Mouse (Mus musculus) kidney, embryonic 14.5 days (tissue): ENCODE data around the gene Shisal2a. TPM values are rescaled to one million over a fixed set of nuclear protein-coding genes. Genes with fewer than 3 reads are reported as not detected.

Experiments
- ATAC-seq: fragments of 200-750 bp; cut with Nextera tagmentation; 2 replicates; pipeline ENCODE4 v1.8.0; 2017; ENCODE audit warnings: moderate number of reproducible peaks, mild to moderate bottlenecking, moderate TSS enrichment, moderate library complexity; ENCODE audit not compliant: low FRiP score, low TSS enrichment
- H3K27ac ChIP-seq: fragments of 300-500 bp; sonication (generic); 2 replicates; pipeline ENCODE4 v1.5.1; 2014; ENCODE audit warnings: low read depth, mild to moderate bottlenecking, low read length, moderate library complexity, mixed read lengths
- H3K27me3 ChIP-seq: fragments of 300-500 bp; sonication (generic); 2 replicates; pipeline ENCODE4 v1.6.1; 2014; ENCODE audit warnings: mild to moderate bottlenecking, low read length; ENCODE audit not compliant: control insufficient read depth, insufficient read depth
- H3K36me3 ChIP-seq: fragments of 300-500 bp; sonication (generic); 2 replicates; pipeline ENCODE4 v1.6.1; 2014; ENCODE audit warnings: low read length, mixed read lengths; ENCODE audit not compliant: control insufficient read depth, insufficient read depth
- H3K4me1 ChIP-seq: fragments of 300-500 bp; sonication (generic); 2 replicates; pipeline ENCODE4 v1.6.1; 2014; ENCODE audit warnings: low read length, mixed read lengths; ENCODE audit not compliant: control insufficient read depth, insufficient read depth
- H3K4me2 ChIP-seq: fragments of 300-500 bp; sonication (generic); replicated peaks from 2 replicates; pipeline ENCODE4 v1.6.1; 2014; ENCODE audit warnings: low read depth, mild to moderate bottlenecking, low read length
- H3K4me3 ChIP-seq: fragments of 300-500 bp; sonication (generic); 2 replicates; pipeline ENCODE4 v1.5.1; 2014; ENCODE audit warnings: mild to moderate bottlenecking, low read length
- H3K9ac ChIP-seq: fragments of 300-500 bp; sonication (generic); 2 replicates; pipeline ENCODE4 v1.6.1; 2014; ENCODE audit warnings: low read depth, mild to moderate bottlenecking, low read length, moderate library complexity
- H3K9me3 ChIP-seq: fragments of 300-500 bp; sonication (generic); 2 replicates; pipeline ENCODE4 v1.6.1; 2016; ENCODE audit warnings: low read length; ENCODE audit not compliant: control insufficient read depth
- whole genome bisulfite sequencing: fragments of 180-500 bp; shearing (Covaris S2); extraction: QIAGEN DNeasy Blood & Tissue Kit; methylation state at CpG from one replicate; pipeline ENCODE4 v1.1.7; 2014; 5-methylcytosine and 5-hydroxymethylcytosine counted together
- polyA plus RNA-seq: library from polyadenylated mRNA; unstranded; fragments of >200 nt; fragmentation: Nextera tagmentation; extraction: Ambion mirVana; gene quantifications from 2 replicates; pipeline ENCODE4 v1.2.1, GENCODE M21; 2014

Shisal2a gene
- polyA plus RNA-seq, 1 experiment from 2014 or later = 0.92 TPM

DNA sequence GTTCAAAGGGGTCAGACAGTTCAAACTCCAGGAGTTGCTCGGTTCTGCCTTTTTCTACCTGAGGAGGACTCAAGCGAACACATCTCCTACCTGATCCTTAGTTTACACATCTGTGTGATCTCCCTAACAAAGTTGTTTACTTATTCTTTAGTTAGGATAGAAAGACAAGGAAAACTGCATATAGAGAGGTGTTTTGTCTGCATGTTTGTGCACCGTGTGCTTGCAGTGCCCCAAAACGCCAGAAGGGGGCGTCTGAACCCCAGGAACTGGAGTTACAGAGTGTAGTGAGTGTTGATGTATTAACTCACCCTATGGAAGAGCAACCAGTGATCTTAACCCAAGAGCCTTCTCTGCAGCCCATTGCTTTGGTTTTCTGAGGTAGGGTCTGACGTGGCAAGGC, 63.4 kb downstream of the Shisal2a start:
- no peak overlapping the region for H3K27ac ChIP-seq
- no peak overlapping the region for H3K4me3 ChIP-seq
- no peak overlapping the region for H3K4me2 ChIP-seq
- H3K9ac ChIP-seq = no peak overlapping the region
- H3K4me1 ChIP-seq = no peaks in the 10 kb centered on the region
- no peaks in the 10 kb centered on the region for H3K36me3 ChIP-seq
- 74% methylated on average over 6 of the region's 6 CpGs for WGBS
- H3K27me3 ChIP-seq = no peaks in the 10 kb centered on the region
- H3K9me3 ChIP-seq = no peaks in the 10 kb centered on the region
- ATAC-seq = no peak

DNA sequence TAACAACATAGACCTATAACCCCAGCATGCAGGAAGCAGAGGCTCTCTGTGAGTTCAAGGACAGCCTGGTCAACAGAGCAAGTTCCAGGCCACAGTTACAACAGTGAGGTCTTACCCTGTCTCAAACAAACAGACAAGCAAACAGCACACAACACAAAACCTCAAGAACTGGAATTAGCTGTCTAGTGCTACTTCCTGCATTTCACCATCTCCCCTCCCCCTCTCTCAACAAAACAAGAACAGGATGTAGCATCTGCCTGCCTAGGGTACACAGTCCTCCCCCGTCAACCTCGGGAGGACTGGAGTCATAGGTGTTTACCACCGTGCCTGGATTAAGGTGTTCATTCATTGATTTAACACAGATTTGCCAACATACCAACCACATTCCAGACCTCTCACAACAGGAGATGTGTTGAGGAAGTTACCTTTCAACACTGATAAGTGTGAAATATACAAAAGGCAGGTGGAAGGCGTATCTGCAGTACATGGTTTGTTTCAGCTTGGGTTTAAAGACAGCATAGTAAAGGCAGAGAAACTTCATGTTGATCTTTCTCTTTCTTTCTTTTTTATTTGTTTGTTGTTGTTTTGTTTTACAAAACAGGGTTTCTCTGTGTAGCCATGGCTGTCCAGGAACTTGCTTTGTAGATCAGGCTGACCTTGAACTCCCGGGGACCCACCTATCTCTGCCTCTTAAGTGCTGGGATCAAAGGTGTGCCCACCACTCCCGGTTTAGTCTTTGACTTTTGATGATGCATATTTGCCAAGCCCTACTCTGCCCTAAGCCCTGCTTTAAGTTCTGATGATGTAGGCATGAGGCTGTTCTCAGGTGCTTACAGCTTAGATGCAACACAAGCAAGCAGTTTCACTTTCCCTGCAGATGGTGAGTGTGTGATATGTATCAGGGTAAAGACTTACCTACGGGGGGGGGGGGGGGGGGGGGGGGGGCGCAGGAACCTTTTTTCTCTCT, 64.2 kb downstream of the Shisal2a start:
- no peaks in the 10 kb centered on the region for H3K36me3 ChIP-seq
- H3K4me1 ChIP-seq = no peaks in the 10 kb centered on the region; the same call in 1 of the 2 replicates
- WGBS = 71% methylated on average over 7 of the region's 8 CpGs
- H3K27ac ChIP-seq = no peak overlapping the region
- H3K4me3 ChIP-seq = no peak overlapping the region
- H3K9ac ChIP-seq = no peak overlapping the region
- H3K9me3 ChIP-seq = no peaks in the 10 kb centered on the region
- H3K4me2 ChIP-seq = no peak overlapping the region
- no peak for ATAC-seq
- H3K27me3 ChIP-seq = no peaks in the 10 kb centered on the region

Other genes starting within 250 kb of the Shisal2a start
- 209 and 254 TPM in 2 replicates for gene Scp2, start 238.4 kb downstream of the Shisal2a start, polyA plus RNA-seq
- gene Echdc2, start 217.9 kb downstream of the Shisal2a start, polyA plus RNA-seq = 37.7 and 43.9 TPM in 2 replicates
- 0.37 and 0.61 TPM in 2 replicates for gene Zyg11a, start 165.3 kb downstream of the Shisal2a start, polyA plus RNA-seq
- 9.4 and 17.2 TPM in 2 replicates for gene Zyg11b, start 82.3 kb downstream of the Shisal2a start, polyA plus RNA-seq
- gene Coa7, start 55.2 kb downstream of the Shisal2a start, polyA plus RNA-seq = 58.1 and 67.7 TPM in 2 replicates
- gene Gpx7, start 23.6 kb upstream of the Shisal2a start, polyA plus RNA-seq = 52.1 and 56.2 TPM in 2 replicates
- gene Tut4, start 76.1 kb upstream of the Shisal2a start, polyA plus RNA-seq = 88.8 and 102 TPM in 2 replicates
- gene Prpf38a, start 196.0 kb upstream of the Shisal2a start, polyA plus RNA-seq = 96.5 and 111 TPM in 2 replicates
- gene Orc1, start 196.1 kb upstream of the Shisal2a start, polyA plus RNA-seq = 8.3 and 11.8 TPM in 2 replicates
- gene Cc2d1b, start 236.6 kb upstream of the Shisal2a start, polyA plus RNA-seq = 19.6 and 31.8 TPM in 2 replicates